Mouse (Mus musculus) heart, embryonic 10.5 days (tissue): ENCODE results near the gene Camk2n1. TPM values are rescaled to one million over a fixed set of nuclear protein-coding genes. Genes with fewer than 3 reads are reported as not detected.

Source experiments
- DNase-seq: peaks from one replicate; pipeline ENCODE4 v3.0.0-alpha.2; 2017; ENCODE audit warnings: low spot score
- H3K27ac ChIP-seq: fragments of 300-500 bp; sonication (generic); 2 replicates; pipeline ENCODE4 v1.5.1; 2016; ENCODE audit warnings: mild to moderate bottlenecking
- H3K27me3 ChIP-seq: fragments of 300-500 bp; sonication (generic); 2 replicates; pipeline ENCODE4 v1.6.1; 2016; ENCODE audit warnings: mild to moderate bottlenecking; ENCODE audit not compliant: poor library complexity, insufficient read depth, severe bottlenecking
- H3K36me3 ChIP-seq: fragments of 300-500 bp; sonication (generic); 2 replicates; pipeline ENCODE4 v1.6.1; 2016; ENCODE audit warnings: mild to moderate bottlenecking, moderate library complexity
- H3K4me1 ChIP-seq: fragments of 300-500 bp; sonication (generic); 2 replicates; pipeline ENCODE4 v1.6.1; 2016; ENCODE audit warnings: mild to moderate bottlenecking
- H3K4me3 ChIP-seq: fragments of 300-500 bp; sonication (generic); 2 replicates; pipeline ENCODE4 v1.5.1; 2016; ENCODE audit warnings: mild to moderate bottlenecking, moderate library complexity
- H3K9me3 ChIP-seq: fragments of 300-500 bp; sonication (generic); 2 replicates; pipeline ENCODE4 v1.6.1; 2016; ENCODE audit warnings: mild to moderate bottlenecking, moderate library complexity
- WGBS: fragments of 180-500 bp; shearing (Covaris S2); methylation state at CpG from one replicate; pipeline ENCODE4 v1.1.7; 2016; 5-methylcytosine and 5-hydroxymethylcytosine counted together
- polyA plus RNA-seq: library from polyadenylated mRNA; unstranded; fragments of >200 nt; fragmentation: Nextera tagmentation; extraction: Ambion mirVana; gene quantifications from 2 replicates; pipeline ENCODE4 v1.2.1, GENCODE M21; 2016

Gene Camk2n1
- polyA plus RNA-seq, 1 experiment from 2014 or later = 0.70 TPM

GRCm38 (mm10) chr4:138493161-138494001 is 39.3 kb downstream of the Camk2n1 start:
- no peak overlapping the region for H3K4me3 ChIP-seq
- no peak overlapping the region for H3K27ac ChIP-seq
- 44% methylated on average over 5 of the region's 5 CpGs for WGBS
- no peaks in the 10 kb centered on the region for H3K36me3 ChIP-seq
- peaks cover 34% of the 10 kb centered on the region for H3K4me1 ChIP-seq
- DNase-seq = no peak
- no peaks in the 10 kb centered on the region for H3K9me3 ChIP-seq
- peaks cover 62% of the 10 kb centered on the region for H3K27me3 ChIP-seq

DNA sequence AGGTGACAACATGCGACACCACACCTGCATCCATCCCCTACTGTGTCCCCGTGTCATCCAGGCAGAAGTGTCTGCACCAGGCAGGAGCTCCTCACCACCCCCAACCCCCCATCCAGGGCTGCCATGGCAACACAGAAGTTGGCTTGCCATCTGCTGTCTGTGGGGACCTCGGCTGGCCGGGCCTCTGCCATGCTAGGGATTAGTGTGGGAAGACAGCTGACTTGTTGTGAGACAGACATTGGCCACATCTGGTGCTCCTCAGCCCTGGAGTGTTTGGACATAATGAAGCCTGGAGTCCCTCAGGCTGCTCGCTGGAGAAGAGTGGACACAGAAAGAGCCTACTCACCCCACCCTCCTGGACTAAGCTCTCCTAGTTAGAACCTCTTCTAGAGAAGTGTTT is 40.8 kb downstream of the Camk2n1 start:
- no peaks in the 10 kb centered on the region for H3K9me3 ChIP-seq
- DNase-seq = no peak
- H3K27me3 ChIP-seq = peaks cover 67% of the 10 kb centered on the region
- H3K4me3 ChIP-seq = no peak overlapping the region
- no peaks in the 10 kb centered on the region for H3K36me3 ChIP-seq
- WGBS = 22% methylated on average over 5 of the region's 5 CpGs
- H3K4me1 ChIP-seq = peaks cover 24% of the 10 kb centered on the region
- no peak overlapping the region for H3K27ac ChIP-seq

DNA sequence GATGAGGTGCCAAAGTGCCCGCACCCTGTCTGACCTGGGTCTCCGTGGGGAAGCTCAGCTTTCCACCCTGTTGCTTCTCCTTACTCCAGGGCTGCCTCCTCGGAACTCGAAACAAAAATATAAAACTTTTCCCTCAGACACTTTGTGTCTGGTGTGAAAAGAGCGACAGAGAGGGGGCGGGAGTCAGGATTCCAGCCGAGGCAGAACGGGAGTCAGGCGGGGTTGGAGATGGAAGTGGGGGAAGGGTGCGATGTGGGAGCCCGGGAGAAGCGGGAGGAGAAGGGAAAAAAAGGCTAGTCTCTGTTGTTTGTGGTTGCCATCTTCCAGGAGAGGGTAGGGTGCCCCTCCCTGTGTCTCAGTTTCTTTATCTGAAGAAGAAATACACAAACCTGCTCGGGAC is 41.7 kb downstream of the Camk2n1 start:
- Histone ChIP-seq H3K36me3 (no peaks in the 10 kb centered on the region), H3K4me3 (peak overlapping the region; percentile 37; the same call in 1 of the 2 replicates), H3K27me3 (peaks cover 69% of the 10 kb centered on the region), H3K4me1 (peaks cover 24% of the 10 kb centered on the region), H3K9me3 (no peaks in the 10 kb centered on the region), H3K27ac (no peak overlapping the region)
- no peak for DNase-seq
- WGBS = 7% methylated on average over 13 of the region's 13 CpGs

- H3K27me3 ChIP-seq = peaks cover 66% of the 10 kb centered on the region
- 61% methylated on average over 17 of the region's 24 CpGs for WGBS
Observed at GRCm38 (mm10) chr4:138496746-138497520, 42.8 kb downstream of the Camk2n1 start.

DNA sequence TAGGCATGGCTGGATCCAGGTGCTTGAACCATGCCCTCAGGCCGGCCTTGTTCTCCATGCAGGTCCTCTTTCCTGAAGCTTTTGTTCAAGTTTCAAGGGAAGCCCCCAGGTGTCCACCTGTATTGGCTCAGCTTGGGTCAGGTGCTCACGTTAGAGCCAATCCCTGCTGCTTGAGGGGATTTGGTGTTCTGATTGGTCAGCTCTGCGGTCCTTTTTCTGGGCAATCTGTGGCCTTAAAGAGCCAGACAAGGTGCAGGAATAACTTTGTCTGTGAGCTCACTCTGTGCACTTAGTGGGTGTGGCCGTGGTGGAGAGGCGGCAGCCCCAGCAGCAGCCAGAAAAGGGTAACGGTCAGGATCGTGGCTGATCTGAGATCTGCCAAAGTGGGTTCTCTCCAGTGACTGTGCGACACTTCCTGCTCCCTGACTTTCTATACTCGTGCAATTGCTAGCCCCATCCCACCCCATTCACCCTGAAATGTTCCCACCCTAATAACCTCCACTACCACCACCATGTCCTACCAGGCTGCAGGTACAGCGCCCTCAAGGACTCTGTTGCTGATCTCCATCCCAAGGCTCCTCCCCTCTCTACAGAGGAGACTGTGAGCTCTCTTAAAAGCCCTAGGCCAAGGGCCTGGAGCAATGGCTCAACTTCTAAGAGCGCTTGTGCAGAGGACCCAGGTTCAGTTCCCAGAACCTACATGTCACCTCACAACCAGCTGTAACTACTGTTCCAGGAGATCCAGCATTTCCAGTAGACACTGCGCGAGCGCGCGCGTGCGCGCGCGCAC is 45.9 kb downstream of the Camk2n1 start:
- H3K27me3 ChIP-seq = peaks cover 61% of the 10 kb centered on the region
- no peak for DNase-seq

More at GRCm38 (mm10) chr4:138496746-138497520, 42.8 kb downstream of the Camk2n1 start:
- no peak overlapping the region for H3K27ac ChIP-seq
- peaks cover 24% of the 10 kb centered on the region for H3K4me1 ChIP-seq
- DNase-seq = no peak
- H3K36me3 ChIP-seq = no peaks in the 10 kb centered on the region
- H3K4me3 ChIP-seq = no peak overlapping the region
- H3K9me3 ChIP-seq = no peaks in the 10 kb centered on the region

GRCm38 (mm10) chr4:138501048-138501447 is 46.9 kb downstream of the Camk2n1 start:
- peaks cover 61% of the 10 kb centered on the region for H3K27me3 ChIP-seq
- no peak for DNase-seq
- WGBS = 71% methylated on average over 5 of the region's 5 CpGs
- no peak overlapping the region for H3K27ac ChIP-seq
- no peaks in the 10 kb centered on the region for H3K36me3 ChIP-seq
- no peaks in the 10 kb centered on the region for H3K9me3 ChIP-seq
- peaks cover 14% of the 10 kb centered on the region for H3K4me1 ChIP-seq
- H3K4me3 ChIP-seq = no peak overlapping the region

More for the DNA sequence above, 45.9 kb downstream of the Camk2n1 start:
- Histone ChIP-seq H3K36me3 (no peaks in the 10 kb centered on the region), H3K4me3 (no peak overlapping the region), H3K4me1 (peaks cover 21% of the 10 kb centered on the region), H3K27ac (no peak overlapping the region), H3K9me3 (no peaks in the 10 kb centered on the region)
- 78% methylated on average over 21 of the region's 21 CpGs for WGBS

GRCm38 (mm10) chr4:138504632-138505101 is 50.6 kb downstream of the Camk2n1 start:
- Histone ChIP-seq H3K4me3 (no peak overlapping the region), H3K4me1 (peaks cover 5% of the 10 kb centered on the region; the same call in 1 of the 2 replicates), H3K9me3 (no peaks in the 10 kb centered on the region), H3K27ac (no peak overlapping the region), H3K36me3 (no peaks in the 10 kb centered on the region), H3K27me3 (peaks cover 63% of the 10 kb centered on the region)
- 3% methylated on average over 16 of the region's 16 CpGs for WGBS
- DNase-seq = no peak

DNA sequence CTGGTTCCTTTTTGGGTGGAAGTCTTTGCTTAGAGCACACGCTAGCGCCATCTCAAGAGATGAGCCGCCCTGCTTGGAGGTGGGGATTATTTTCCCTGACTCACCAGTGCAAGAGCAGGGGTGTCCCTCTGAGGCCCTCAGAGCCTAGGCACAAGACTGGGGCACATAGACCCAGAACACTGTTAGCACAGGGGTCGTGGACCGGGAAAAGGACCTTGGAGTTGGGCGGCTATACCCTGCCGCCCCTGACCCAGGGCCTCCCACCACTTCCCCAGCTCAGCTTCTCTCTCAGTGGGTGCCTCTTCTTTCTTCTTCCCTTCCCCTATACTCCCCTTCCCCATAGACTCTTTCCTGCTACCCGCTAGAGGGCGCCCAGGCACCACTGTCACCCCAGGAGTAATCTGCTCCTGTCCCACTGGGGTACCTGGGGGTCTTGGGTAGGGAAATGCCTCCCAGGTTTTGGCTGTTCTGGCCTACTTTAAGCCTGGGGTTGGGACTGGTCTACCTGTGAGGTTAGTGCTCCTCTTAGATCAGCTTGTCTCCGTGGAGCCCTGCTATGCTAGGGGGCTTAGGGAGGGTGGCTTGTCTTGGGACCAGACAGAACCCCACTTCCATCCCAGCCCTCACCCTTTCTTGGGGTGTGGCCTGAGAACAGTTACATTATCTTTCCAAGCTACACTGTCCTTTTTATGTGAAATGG is 51.2 kb downstream of the Camk2n1 start:
- no peak for DNase-seq
- Histone ChIP-seq H3K4me1 (peaks cover 5% of the 10 kb centered on the region; the same call in 1 of the 2 replicates), H3K27ac (no peak overlapping the region), H3K27me3 (peaks cover 62% of the 10 kb centered on the region), H3K9me3 (no peaks in the 10 kb centered on the region), H3K36me3 (no peaks in the 10 kb centered on the region), H3K4me3 (no peak overlapping the region)
- 3% methylated on average over 10 of the region's 10 CpGs for WGBS

DNA sequence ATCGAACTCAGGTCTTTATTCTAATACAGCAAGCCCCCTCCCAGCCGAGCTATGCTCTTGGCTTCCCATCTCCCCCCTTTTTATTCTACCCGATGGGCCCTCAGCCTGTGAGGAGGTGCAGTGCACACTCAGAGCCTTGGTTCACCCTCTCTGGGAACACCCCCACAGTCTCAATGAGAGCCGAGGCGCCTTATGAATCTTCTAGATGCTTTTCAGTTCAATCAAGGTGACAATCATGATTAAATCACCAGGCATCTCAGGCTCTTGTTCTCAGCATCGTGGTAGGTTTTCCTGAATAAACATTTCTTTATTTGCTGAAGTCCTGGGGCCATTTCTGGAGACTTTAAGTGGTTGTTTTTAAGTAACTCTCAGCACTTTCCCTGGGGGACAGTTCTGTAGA is 53.8 kb downstream of the Camk2n1 start:
- WGBS = 60% methylated on average over 6 of the region's 6 CpGs
- no peak overlapping the region for H3K4me3 ChIP-seq
- no peaks in the 10 kb centered on the region for H3K9me3 ChIP-seq
- no peaks in the 10 kb centered on the region for H3K36me3 ChIP-seq
- H3K27me3 ChIP-seq = peaks cover 73% of the 10 kb centered on the region
- peaks cover 5% of the 10 kb centered on the region; the same call in 1 of the 2 replicates for H3K4me1 ChIP-seq
- no peak for DNase-seq
- H3K27ac ChIP-seq = no peak overlapping the region

Other genes starting within 250 kb of the Camk2n1 start
- 90.6 and 104 TPM in 2 replicates for gene Hp1bp3, start 238.0 kb upstream of the Camk2n1 start, polyA plus RNA-seq
- gene Sh2d5, start 203.9 kb upstream of the Camk2n1 start, polyA plus RNA-seq = 0.65 and 0.89 TPM in 2 replicates
- 0.60 and 0.64 TPM in 2 replicates for gene Kif17, start 203.9 kb upstream of the Camk2n1 start, polyA plus RNA-seq
- gene Ddost, start 149.6 kb upstream of the Camk2n1 start, polyA plus RNA-seq = 340 and 349 TPM in 2 replicates
- 27.8 and 42.2 TPM in 2 replicates for gene Pink1, start 128.0 kb upstream of the Camk2n1 start, polyA plus RNA-seq
- gene Cda, start 86.3 kb upstream of the Camk2n1 start, polyA plus RNA-seq = 4.5 and 5.2 TPM in 2 replicates
- gene Fam43b, start 57.8 kb upstream of the Camk2n1 start, polyA plus RNA-seq = 0.16 TPM in 1 of 2 replicates, not detected in the other
- gene Mul1, start 19.6 kb upstream of the Camk2n1 start, polyA plus RNA-seq = 22.2 and 24.9 TPM in 2 replicates
- 0.01 and 0.14 TPM in 2 replicates for gene Vwa5b1, start 181.6 kb downstream of the Camk2n1 start, polyA plus RNA-seq